Mouse (Mus musculus) midbrain, embryonic 10.5 days (tissue): Measurements from ENCODE around the gene Sfrp5. TPM values are rescaled to one million over a fixed set of nuclear protein-coding genes. Genes with fewer than 3 reads are reported as not detected.

Experiments used
- DNase-seq: peaks from one replicate; pipeline ENCODE4 v3.0.0-alpha.2; 2017; ENCODE audit warnings: low spot score
- H3K27ac ChIP-seq: fragments of 300-500 bp; sonication (generic); replicated peaks from 2 replicates; pipeline ENCODE4 v1.5.1; 2016; ENCODE audit warnings: mild to moderate bottlenecking
- H3K27me3 ChIP-seq: fragments of 300-500 bp; sonication (generic); 2 replicates; pipeline ENCODE4 v1.6.1; 2016; ENCODE audit warnings: low read depth, mild to moderate bottlenecking; ENCODE audit not compliant: poor library complexity, severe bottlenecking
- H3K36me3 ChIP-seq: fragments of 300-500 bp; sonication (generic); 2 replicates; pipeline ENCODE4 v1.6.1; 2016; ENCODE audit warnings: mild to moderate bottlenecking, moderate library complexity
- H3K4me1 ChIP-seq: fragments of 300-500 bp; sonication (generic); 2 replicates; pipeline ENCODE4 v1.6.1; 2016
- H3K4me3 ChIP-seq: fragments of 300-500 bp; sonication (generic); 2 replicates; pipeline ENCODE4 v1.5.1; 2016; ENCODE audit warnings: mild to moderate bottlenecking, moderate library complexity
- H3K9me3 ChIP-seq: fragments of 300-500 bp; sonication (generic); replicated peaks from 2 replicates; pipeline ENCODE4 v1.6.1; 2016; ENCODE audit warnings: mild to moderate bottlenecking
- WGBS: fragments of 180-500 bp; shearing (Covaris S2); methylation state at CpG from one replicate; pipeline ENCODE4 v1.1.7; 2016; 5-methylcytosine and 5-hydroxymethylcytosine counted together
- polyA plus RNA-seq: library from polyadenylated mRNA; unstranded; fragments of >200 nt; fragmentation: Nextera tagmentation; extraction: Ambion mirVana; gene quantifications from 2 replicates; pipeline ENCODE4 v1.2.1, GENCODE M21; 2016

The Sfrp5 gene
- polyA plus RNA-seq, 1 experiment from 2014 or later = 0.06 TPM

- Histone ChIP-seq H3K36me3 (no peaks in the 10 kb centered on the region), H3K4me3 (no peak overlapping the region), H3K9me3 (no peaks in the 10 kb centered on the region), H3K27ac (no peak overlapping the region), H3K27me3 (no peaks in the 10 kb centered on the region), H3K4me1 (no peaks in the 10 kb centered on the region)
- 7% methylated on average over 2 of the region's 2 CpGs for WGBS
- DNase-seq = peak; percentile 28
Measured at GRCm38 (mm10) chr19:42217374-42217763, 15.3 kb upstream of the Sfrp5 start.

DNA sequence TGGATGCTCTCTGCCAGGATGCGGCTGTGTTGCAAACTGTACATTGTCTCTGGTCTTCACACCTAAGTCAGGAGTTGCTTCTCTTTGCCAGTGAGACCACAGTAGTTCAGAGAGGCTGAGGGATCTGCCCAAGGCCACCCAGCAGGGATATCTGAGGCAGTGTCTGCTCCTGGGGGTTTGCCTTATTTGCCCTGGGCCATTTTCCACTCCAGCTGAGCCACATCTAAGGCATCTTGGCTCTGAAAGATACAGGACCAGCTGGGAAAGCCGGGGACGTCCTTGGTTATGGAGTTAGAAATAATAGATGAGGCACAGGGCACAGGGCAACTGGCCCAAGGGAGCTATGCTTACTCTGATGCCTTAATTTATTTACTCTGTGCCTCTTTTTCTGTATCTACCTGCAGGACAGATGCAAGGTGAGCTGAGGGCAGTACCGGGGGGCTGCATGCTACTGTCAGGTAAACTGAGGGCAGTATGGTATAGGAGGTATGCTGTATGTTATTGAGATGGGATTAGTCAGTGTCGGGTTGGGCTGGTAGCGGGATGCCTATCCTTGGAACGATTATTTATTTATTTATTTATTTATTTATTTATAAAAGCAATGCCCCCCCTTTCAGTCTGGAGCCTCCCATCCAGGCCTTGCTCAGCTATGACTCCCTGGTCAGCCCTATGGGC, 14.8 kb upstream of the Sfrp5 start:
- H3K9me3 ChIP-seq = no peaks in the 10 kb centered on the region
- WGBS = 68% methylated on average over 7 of the region's 7 CpGs

DNA sequence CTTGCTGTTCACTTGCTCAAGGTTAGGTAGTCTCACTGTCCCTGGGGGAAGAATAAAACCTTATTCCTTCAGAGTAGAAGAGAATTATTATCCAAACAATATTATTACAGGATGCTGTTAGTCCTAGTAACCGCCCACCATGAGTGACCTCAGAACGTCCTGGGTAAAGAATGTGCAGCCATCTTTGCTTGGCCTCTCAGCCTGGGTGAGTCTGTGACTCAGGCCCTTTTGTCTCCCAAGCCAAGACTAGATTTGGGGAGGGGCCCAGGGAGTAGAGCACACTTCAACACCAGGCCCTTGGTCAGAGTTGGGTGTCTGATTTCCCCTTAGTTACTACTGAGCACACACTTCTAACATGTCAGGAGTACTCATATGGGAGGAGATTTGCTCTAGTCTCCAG, 12.5 kb upstream of the Sfrp5 start:
- H3K4me1 ChIP-seq = peaks cover 12% of the 10 kb centered on the region
- H3K36me3 ChIP-seq = no peaks in the 10 kb centered on the region
- 88% methylated on average over 2 of the region's 2 CpGs for WGBS
- H3K27ac ChIP-seq = no peak overlapping the region
- H3K4me3 ChIP-seq = no peak overlapping the region
- no peaks in the 10 kb centered on the region for H3K27me3 ChIP-seq
- DNase-seq = no peak
- no peaks in the 10 kb centered on the region for H3K9me3 ChIP-seq

More for the DNA sequence above, 14.8 kb upstream of the Sfrp5 start:
- H3K27ac ChIP-seq = no peak overlapping the region
- peaks cover 3% of the 10 kb centered on the region; the same call in 1 of the 2 replicates for H3K4me1 ChIP-seq
- H3K27me3 ChIP-seq = no peaks in the 10 kb centered on the region
- DNase-seq = no peak
- H3K36me3 ChIP-seq = no peaks in the 10 kb centered on the region
- no peak overlapping the region for H3K4me3 ChIP-seq

GRCm38 (mm10) chr19:42211936-42212335, 9.9 kb upstream of the Sfrp5 start:
- no peak overlapping the region for H3K4me3 ChIP-seq
- H3K9me3 ChIP-seq = no peaks in the 10 kb centered on the region
- H3K27ac ChIP-seq = no peak overlapping the region
- 63% methylated on average over 8 of the region's 8 CpGs for WGBS
- no peak for DNase-seq
- H3K27me3 ChIP-seq = 0 out of 2 replicates have a peak, but pooled peaks cover 6% of the 10 kb centered on the region
- H3K36me3 ChIP-seq = no peaks in the 10 kb centered on the region
- peaks cover 15% of the 10 kb centered on the region for H3K4me1 ChIP-seq

DNA sequence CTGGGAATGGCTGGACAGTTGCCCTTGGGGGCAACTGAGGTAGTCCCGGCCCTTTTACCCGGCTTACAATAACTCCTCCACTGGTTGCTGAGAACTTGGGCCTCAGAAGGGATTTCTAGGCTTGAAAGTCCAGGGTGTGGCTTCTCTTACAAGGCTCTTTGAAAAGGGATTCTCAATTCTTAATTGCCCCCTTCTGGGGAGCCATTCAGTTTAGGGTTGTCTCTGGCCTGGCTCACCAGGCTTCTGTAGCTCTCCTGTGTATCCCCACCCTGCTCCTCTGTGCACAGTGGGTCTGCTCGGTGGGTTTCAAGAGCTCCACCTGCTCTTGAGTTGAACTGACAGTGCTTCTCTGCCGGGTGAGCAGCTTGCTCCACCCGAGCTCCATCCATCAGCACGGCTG, 7.9 kb upstream of the Sfrp5 start:
- Histone ChIP-seq H3K27me3 (0 out of 2 replicates have a peak, but pooled peaks cover 6% of the 10 kb centered on the region), H3K9me3 (no peaks in the 10 kb centered on the region), H3K4me1 (peaks cover 15% of the 10 kb centered on the region), H3K36me3 (no peaks in the 10 kb centered on the region), H3K27ac (no peak overlapping the region), H3K4me3 (no peak overlapping the region)
- WGBS = 76% methylated on average over 6 of the region's 6 CpGs
- DNase-seq = no peak

GRCm38 (mm10) chr19:42209485-42209884, 7.4 kb upstream of the Sfrp5 start:
- 72% methylated on average over 7 of the region's 7 CpGs for whole genome bisulfite sequencing
- H3K9me3 ChIP-seq = no peaks in the 10 kb centered on the region
- H3K4me1 ChIP-seq = peaks cover 15% of the 10 kb centered on the region
- DNase-seq = no peak
- peaks cover 9% of the 10 kb centered on the region for H3K27me3 ChIP-seq
- H3K4me3 ChIP-seq = no peak overlapping the region
- H3K27ac ChIP-seq = no peak overlapping the region
- no peaks in the 10 kb centered on the region for H3K36me3 ChIP-seq

DNA sequence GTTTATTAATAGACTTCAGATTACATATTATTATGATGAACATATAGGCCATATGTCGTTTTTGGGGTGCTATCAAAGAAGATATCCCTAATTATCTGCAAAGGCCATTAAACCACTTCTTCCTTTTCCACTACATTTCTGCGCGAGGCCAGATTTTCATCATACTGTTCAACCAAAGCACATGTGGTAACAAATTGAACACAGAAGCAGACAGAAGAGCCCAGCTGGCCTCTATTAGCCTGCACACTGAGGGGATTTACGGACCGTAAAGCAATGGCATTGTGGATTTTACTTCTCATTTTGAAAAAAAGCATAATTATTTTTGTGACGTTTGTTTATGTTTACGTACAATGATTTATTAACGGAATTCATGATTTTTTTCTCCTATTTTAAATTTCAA, 3.1 kb upstream of the Sfrp5 start:
- Histone ChIP-seq H3K9me3 (no peaks in the 10 kb centered on the region), H3K4me3 (no peak overlapping the region), H3K36me3 (no peaks in the 10 kb centered on the region), H3K27me3 (peaks cover 51% of the 10 kb centered on the region), H3K4me1 (peaks cover 15% of the 10 kb centered on the region), H3K27ac (no peak overlapping the region)
- WGBS = 85% methylated on average over 8 of the region's 8 CpGs
- DNase-seq = no peak

GRCm38 (mm10) chr19:42204306-42204705, 2.3 kb upstream of the Sfrp5 start:
- H3K27me3 ChIP-seq = peaks cover 60% of the 10 kb centered on the region
- 90% methylated on average over 4 of the region's 4 CpGs for WGBS
- H3K36me3 ChIP-seq = no peaks in the 10 kb centered on the region
- H3K27ac ChIP-seq = no peak overlapping the region
- H3K4me3 ChIP-seq = no peak overlapping the region
- peaks cover 12% of the 10 kb centered on the region for H3K4me1 ChIP-seq
- DNase-seq = no peak
- no peaks in the 10 kb centered on the region for H3K9me3 ChIP-seq

DNA sequence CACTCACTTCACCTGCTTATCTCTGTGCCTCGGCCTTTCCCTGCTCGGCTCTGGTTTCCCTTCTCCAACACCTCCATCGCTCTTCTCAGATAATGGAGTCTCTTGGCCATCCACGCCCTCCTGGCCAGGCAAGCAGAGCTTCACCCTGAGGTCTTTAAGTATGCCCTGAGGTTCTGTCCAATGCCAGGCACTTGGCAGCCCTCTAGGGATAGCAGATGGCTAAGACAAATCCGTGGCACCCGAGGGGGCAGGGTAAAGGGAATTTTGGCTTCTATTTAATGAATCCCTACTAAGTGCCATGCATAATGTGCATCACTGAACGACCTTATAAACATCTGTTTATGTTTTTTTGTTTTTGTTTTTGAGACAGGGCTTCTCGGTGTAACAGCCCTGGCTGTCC, 415 bp upstream of the Sfrp5 start:
- Histone ChIP-seq H3K27ac (no peak overlapping the region), H3K4me3 (no peak overlapping the region), H3K9me3 (no peaks in the 10 kb centered on the region), H3K27me3 (peaks cover 68% of the 10 kb centered on the region), H3K36me3 (no peaks in the 10 kb centered on the region), H3K4me1 (peaks cover 12% of the 10 kb centered on the region)
- WGBS = 45% methylated on average over 8 of the region's 8 CpGs
- DNase-seq = no peak

DNA sequence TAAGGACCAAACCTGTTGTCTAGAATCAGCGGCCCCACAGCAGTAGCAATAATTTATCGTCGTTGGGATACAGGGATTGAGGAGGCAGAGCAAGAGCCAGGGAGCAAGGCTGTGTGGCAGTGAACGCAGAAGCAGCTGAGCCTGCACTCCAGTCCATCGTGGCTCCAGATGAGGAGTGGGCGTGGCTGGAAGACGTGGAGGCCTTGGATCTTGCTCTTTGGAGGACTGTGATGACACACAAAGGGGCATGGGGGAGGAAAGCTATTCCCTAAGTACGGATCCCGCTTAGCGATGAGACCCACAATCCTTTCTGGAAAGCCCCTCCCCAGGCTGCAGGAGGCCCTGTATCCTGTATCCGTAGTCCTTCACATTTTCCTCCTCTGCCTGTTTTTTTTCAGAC, 4.0 kb downstream of the Sfrp5 start:
- Histone ChIP-seq H3K27ac (no peak overlapping the region), H3K9me3 (no peaks in the 10 kb centered on the region), H3K27me3 (peaks cover 57% of the 10 kb centered on the region), H3K36me3 (peaks cover 5% of the 10 kb centered on the region; the same call in 1 of the 2 replicates), H3K4me1 (peaks cover 12% of the 10 kb centered on the region), H3K4me3 (no peak overlapping the region)
- WGBS = 53% methylated on average over 11 of the region's 11 CpGs
- no peak for DNase-seq

GRCm38 (mm10) chr19:42197066-42197465, 5.0 kb downstream of the Sfrp5 start:
- Histone ChIP-seq H3K4me3 (no peak overlapping the region), H3K27ac (no peak overlapping the region), H3K9me3 (no peaks in the 10 kb centered on the region), H3K27me3 (peaks cover 48% of the 10 kb centered on the region), H3K36me3 (peaks cover 8% of the 10 kb centered on the region), H3K4me1 (peaks cover 10% of the 10 kb centered on the region)
- WGBS = 74% methylated on average over 4 of the region's 4 CpGs
- DNase-seq = no peak

DNA sequence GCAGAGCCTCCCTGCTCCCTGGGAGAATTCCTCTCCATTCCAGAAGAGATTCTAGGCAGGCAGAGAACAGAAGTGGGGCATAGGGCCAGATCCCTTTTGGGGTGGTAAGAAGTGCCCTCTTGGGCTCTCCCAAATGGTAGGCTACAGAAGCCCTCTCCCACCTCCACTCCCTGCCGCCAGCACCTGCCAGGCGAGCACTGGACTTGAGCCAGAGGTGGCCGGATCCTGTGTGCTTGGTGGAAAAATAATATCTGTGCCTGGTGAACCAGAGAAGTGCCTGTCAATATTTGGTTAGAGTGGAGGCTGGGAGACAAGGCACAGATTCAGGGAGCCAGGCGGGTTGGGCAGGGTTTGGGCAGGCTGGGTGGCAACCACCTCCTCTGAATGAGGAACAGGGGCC, 5.7 kb downstream of the Sfrp5 start:
- WGBS = 85% methylated on average over 4 of the region's 4 CpGs
- DNase-seq = no peak

GRCm38 (mm10) chr19:42193311-42193710, 8.7 kb downstream of the Sfrp5 start:
- DNase-seq = no peak
- H3K27me3 ChIP-seq = peaks cover 10% of the 10 kb centered on the region
- H3K27ac ChIP-seq = 0 out of 2 replicates have a peak overlapping the region, but pooled peaks have one; percentile 9
- H3K9me3 ChIP-seq = no peaks in the 10 kb centered on the region
- 51% methylated on average over 2 of the region's 2 CpGs for WGBS
- H3K4me1 ChIP-seq = no peaks in the 10 kb centered on the region
- H3K36me3 ChIP-seq = peaks cover 45% of the 10 kb centered on the region
- no peak overlapping the region for H3K4me3 ChIP-seq

More for the DNA sequence above, 5.7 kb downstream of the Sfrp5 start:
- peaks cover 15% of the 10 kb centered on the region for H3K36me3 ChIP-seq
- peaks cover 41% of the 10 kb centered on the region for H3K27me3 ChIP-seq
- H3K4me3 ChIP-seq = no peak overlapping the region
- H3K9me3 ChIP-seq = no peaks in the 10 kb centered on the region
- peaks cover 3% of the 10 kb centered on the region for H3K4me1 ChIP-seq
- no peak overlapping the region for H3K27ac ChIP-seq
